Mouse (Mus musculus) gastrocnemius, adult 2 months (tissue): ENCODE measurements around the gene Cd72. TPM values are rescaled to one million over a fixed set of nuclear protein-coding genes. Genes with fewer than 3 reads are reported as not detected.

Experiments used
- DNase-seq: peaks from one replicate; pipeline ENCODE4 v3.0.0; 2022
- H3K27ac ChIP-seq: fragments of 200-600 bp; 2 replicates; pipeline ENCODE4 v1.8.1; 2022; ENCODE audit warnings: mild to moderate bottlenecking
- H3K4me3 ChIP-seq: fragments of 200-600 bp; 2 replicates; pipeline ENCODE4 v1.8.1; 2022; ENCODE audit warnings: mild to moderate bottlenecking, moderate library complexity
- CTCF ChIP-seq: fragments of 200-600 bp; IDR thresholded peaks from 2 replicates; pipeline ENCODE4 v1.8.1; 2022; ENCODE audit warnings: antibody characterized with exemption, mild to moderate bottlenecking, moderate library complexity
- intact Hi-C: fragments of 180-260 bp; cut with DNase I; formaldehyde crosslinking; loops from one replicate; pipeline ENCODE4 v1.15.1; 2025
- total RNA-seq, 2 experiments: library from RNA; stranded (reverse); gene quantifications; 2 replicates each; pipeline ENCODE4 v1.2.3; 2021

Cd72 gene
- total RNA-seq, 2 experiments from 2014 or later = not detected

- Histone ChIP-seq H3K4me3 (no peak overlapping the region), H3K27ac (peak overlapping the region; percentile 44; the same call in 1 of the 2 replicates)
- TF ChIP-seq CTCF = no peak
- intact Hi-C loops = loop anchor here (5.0 kb wide), 1 partner anchor 376 kb away; the partner anchor contains the start of gene Fam214b
- DNase-seq = peak; percentile 55
Observed at GRCm38 (mm10) chr4:43423267-43423934, 31.0 kb downstream of the Cd72 start.

DNA sequence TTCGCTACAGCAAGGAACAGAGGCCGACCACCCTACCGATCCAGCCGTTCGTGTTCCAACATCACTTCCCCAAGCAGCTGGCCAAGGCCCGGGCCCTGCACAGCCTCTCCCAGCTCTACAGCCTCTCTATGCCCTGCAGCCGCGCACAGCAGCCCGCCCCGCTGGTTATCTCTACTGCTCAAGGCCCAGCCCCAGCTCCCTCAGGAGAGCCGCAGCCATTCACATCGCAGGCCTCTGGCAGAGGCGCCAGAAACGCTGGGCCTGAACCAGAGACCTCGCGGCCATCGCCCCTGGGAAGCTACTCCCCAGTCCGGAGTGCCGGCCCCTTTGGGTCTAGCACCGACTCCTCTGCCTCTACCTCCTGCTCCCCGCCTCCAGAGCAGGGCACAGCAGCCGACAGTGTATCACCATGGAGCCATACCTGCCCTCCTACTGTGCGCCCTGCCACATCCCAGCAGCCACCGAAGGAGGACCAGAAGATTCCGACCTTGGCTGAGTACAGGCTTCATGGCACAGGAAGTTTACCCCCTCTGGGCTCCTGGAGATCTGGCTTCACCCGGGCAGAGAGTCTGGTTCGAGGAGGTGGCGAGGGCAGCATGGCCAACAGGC lies 32.7 kb downstream of the Cd72 start:
- no peak for TF ChIP-seq CTCF
- intact Hi-C loops = loop anchor here (5.0 kb wide), 1 partner anchor 374 kb away; the partner anchor contains the start of gene Fam214b
- DNase-seq = peak; percentile 41
- Histone ChIP-seq H3K4me3 (no peak overlapping the region), H3K27ac (no peak overlapping the region)

DNA sequence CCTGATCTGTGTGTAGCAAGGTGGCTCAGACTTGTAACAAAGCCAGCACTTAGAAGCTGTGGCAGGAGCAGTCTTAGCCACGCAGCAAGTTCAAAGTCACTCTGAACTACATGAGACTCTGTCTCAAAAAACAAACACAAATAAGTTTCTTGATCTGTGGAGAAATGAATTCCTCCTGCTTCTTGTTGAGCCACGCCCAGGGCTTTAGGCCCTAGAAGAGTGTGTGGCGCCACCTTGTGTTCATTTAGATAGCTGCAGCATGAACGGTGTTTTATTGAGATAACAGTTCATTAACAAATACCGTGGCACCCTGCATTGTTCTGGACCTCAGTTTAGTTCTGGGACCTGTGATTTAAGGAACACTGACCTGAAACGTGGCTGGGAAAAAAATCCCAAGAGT lies 34.1 kb downstream of the Cd72 start:
- peak; percentile 83 for DNase-seq
- Histone ChIP-seq H3K4me3 (peak overlapping the region; percentile 35), H3K27ac (peak overlapping the region; percentile 81)
- no peak; the same call in 1 of the 2 replicates for TF ChIP-seq CTCF
- intact Hi-C loops = loop anchor here (1.0 to 5.0 kb wide), 2 partner anchors 39 to 373 kb away; partner anchors contain the start of genes Fam214b and Rusc2

GRCm38 (mm10) chr4:43419801-43420281 lies 34.6 kb downstream of the Cd72 start:
- Histone ChIP-seq H3K27ac (peak overlapping the region; percentile 81), H3K4me3 (peak overlapping the region; percentile 35)
- intact Hi-C loops = loop anchor here (1.0 to 5.0 kb wide), 3 partner anchors 39 to 373 kb away; partner anchors contain the start of genes Atp8b5, Fam214b and Rusc2
- DNase-seq = no peak
- no peak for TF ChIP-seq CTCF

DNA sequence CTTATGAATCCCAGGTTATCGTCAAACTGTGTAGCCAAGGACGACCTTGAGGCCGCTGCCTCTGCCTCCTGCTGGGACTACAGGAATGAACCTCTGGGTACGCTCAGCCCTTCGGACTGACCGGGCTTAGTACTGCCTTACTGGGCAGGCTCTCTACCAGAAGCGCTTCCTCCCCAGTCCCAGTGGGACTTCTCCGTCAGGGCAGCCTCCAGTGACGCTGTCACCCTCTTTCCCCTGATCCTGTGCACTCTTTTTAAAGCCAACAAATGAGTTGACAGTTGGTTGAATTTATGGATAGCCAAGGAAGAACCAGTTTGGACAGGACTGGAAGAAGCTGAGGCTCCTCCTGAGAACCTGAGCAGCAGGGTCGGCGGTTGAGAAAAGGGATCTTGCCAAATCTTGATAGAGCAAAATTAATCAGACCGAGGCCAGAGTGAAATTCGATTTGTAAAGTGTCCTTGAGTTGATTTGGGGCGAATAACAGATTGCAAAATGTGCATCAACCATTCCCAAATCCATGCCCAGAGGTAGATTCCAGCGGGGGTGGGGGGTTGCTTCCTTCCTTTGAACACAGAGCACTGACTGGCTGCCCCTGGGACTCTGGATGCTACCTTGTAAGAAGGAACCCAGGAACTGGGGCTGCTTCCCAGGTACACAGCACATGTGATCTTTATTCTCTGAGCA lies 35.3 kb downstream of the Cd72 start:
- intact Hi-C loops = loop anchor here (1.0 kb wide), 1 partner anchor 152 kb away; the partner anchor contains the start of gene Atp8b5
- peak overlapping the region; percentile 35 for H3K4me3 ChIP-seq
- peak overlapping the region; percentile 81 for H3K27ac ChIP-seq
- DNase-seq = peak; percentile 71
- peak; percentile 19; the same call in 1 of the 2 replicates for TF ChIP-seq CTCF

GRCm38 (mm10) chr4:43418450-43418849 lies 36.0 kb downstream of the Cd72 start:
- intact Hi-C loops = no loop called here
- TF ChIP-seq CTCF = no peak
- Histone ChIP-seq H3K4me3 (peak overlapping the region; percentile 35), H3K27ac (peak overlapping the region; percentile 81)
- DNase-seq = peak; percentile 7

DNA sequence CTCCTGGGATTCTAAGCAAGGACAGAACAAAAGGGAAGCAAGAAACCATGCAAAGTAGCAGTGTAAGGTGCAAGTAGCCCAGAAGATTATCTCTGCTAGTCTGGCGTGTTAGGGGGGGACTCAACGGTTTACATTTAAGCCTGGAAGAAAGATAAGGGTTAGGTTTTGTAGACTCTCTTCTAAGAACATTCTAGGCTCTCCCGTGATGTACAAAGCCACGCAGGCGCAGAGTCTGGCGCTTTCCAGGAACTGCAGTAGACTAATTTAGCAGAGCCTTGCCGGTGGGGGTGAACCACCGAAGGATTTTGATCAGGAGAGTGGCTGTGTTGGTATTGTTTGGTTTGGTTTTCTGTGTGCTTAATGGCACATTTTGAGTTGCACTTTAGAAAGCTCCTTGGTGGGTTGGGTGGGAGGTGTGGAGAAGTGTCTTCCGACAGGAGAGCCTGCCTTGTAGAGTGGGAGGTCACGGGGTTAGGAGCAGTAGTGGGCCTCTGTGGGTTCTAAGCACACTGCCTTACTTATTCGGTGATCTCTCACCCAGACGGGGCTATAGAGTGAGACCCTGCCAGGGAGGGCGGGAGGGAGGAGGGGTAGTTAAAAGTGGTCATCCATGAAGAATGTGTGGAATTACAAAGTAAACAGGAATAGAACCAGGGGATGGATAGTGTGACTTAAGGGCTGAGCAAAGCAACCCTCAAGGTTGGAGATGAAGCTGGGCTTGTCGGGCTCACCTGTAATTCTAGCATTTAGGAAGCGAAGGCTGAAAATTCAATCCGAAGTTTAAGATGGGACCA lies 37.0 kb downstream of the Cd72 start:
- TF ChIP-seq CTCF = no peak
- peak; percentile 3 for DNase-seq
- peak overlapping the region; percentile 9; the same call in 1 of the 2 replicates for H3K4me3 ChIP-seq
- H3K27ac ChIP-seq = peak overlapping the region; percentile 81
- intact Hi-C loops = no loop called here

GRCm38 (mm10) chr4:43416071-43416490 lies 38.3 kb downstream of the Cd72 start:
- Histone ChIP-seq H3K4me3 (no peak overlapping the region), H3K27ac (peak overlapping the region; percentile 31; the same call in 1 of the 2 replicates)
- peak; percentile 22 for DNase-seq
- intact Hi-C loops = no loop called here
- no peak for TF ChIP-seq CTCF

DNA sequence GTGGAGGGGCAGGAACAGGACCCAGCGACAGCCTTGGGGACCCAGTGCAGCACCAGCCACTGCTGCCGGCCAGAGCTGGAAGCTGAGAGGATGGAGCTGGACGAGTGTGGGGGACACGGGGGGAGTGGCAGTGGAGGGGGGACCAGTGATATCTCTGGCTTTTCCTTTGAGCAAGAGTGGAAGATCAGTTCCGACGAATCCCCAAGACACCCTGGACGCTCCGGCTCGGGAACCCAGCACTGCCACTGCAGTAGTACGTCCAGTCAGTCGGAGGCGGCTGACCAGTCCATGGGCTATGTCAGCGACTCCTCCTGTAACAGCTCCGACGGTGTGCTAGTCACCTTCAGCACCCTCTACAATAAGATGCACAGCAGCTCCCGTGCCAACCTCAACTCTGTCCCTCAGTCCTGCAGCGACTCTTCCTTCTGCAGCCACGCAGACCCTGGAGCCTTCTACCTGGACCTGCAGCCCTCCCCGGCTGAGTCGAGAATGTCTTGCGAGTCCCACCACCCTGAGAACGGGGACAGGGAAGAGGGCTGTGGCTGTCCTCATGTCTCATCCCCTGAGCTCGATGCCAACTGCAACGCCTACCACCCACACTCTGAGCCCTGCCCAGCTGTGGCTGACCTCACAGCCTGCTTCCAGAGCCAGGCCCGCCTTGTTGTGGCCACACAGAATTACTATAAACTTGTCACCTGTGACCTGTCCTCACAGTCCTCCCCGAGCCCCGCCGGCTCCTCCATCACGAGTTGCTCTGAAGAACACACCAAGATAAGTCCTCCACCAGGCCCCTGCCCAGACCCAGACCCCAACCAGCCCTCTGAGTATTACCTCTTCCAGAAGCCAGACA lies 39.0 kb downstream of the Cd72 start:
- intact Hi-C loops = no loop called here
- H3K27ac ChIP-seq = peak overlapping the region; percentile 38
- H3K4me3 ChIP-seq = no peak overlapping the region
- peak; percentile 61 for DNase-seq
- no peak for TF ChIP-seq CTCF

DNA sequence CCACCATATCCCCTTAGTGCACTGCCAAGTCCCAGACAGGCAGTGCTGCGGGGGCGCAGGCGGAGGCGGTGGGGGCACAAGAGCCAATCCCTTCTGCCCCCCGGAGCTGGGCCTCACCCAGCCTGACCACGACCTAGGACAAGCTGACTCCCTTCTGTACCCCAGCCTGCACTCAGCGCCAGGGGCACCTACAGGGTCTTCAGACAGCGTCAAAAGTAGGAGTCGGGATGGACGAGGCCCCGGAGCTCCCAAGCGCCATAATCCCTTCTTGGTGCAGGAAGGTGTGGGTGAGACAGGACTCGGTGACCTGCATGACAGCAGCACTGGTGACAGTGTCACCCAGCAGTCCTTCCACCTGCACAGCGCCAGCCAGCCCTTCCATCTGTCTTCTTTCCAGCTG lies 39.7 kb downstream of the Cd72 start:
- Histone ChIP-seq H3K4me3 (no peak overlapping the region), H3K27ac (no peak overlapping the region)
- DNase-seq = peak; percentile 23
- intact Hi-C loops = no loop called here
- TF ChIP-seq CTCF = no peak
